Mouse (Mus musculus) forebrain, embryonic 15.5 days (tissue): ENCODE results near the gene Zfp513. TPM values are rescaled to one million over a fixed set of nuclear protein-coding genes. Genes with fewer than 3 reads are reported as not detected.

Source experiments
- ATAC-seq: fragments of 200-750 bp; cut with Nextera tagmentation; replicated peaks from 2 replicates; pipeline ENCODE4 v1.8.0; 2017; ENCODE audit warnings: mild to moderate bottlenecking, moderate TSS enrichment, moderate library complexity
- H3K27ac ChIP-seq: fragments of 300-500 bp; sonication (generic); replicated peaks from 2 replicates; pipeline ENCODE4 v1.5.1; 2015; ENCODE audit warnings: mild to moderate bottlenecking, inconsistent platforms
- H3K27me3 ChIP-seq: fragments of 300-500 bp; sonication (generic); 2 replicates; pipeline ENCODE4 v1.6.1; 2015; ENCODE audit warnings: inconsistent platforms
- H3K36me3 ChIP-seq: fragments of 300-500 bp; sonication (generic); 2 replicates; pipeline ENCODE4 v1.6.1; 2015; ENCODE audit warnings: mild to moderate bottlenecking, inconsistent platforms
- H3K4me1 ChIP-seq: fragments of 300-500 bp; sonication (generic); 2 replicates; pipeline ENCODE4 v1.6.1; 2015; ENCODE audit warnings: inconsistent platforms
- H3K4me2 ChIP-seq: fragments of 300-500 bp; sonication (generic); replicated peaks from 2 replicates; pipeline ENCODE4 v1.6.1; 2015; ENCODE audit warnings: mild to moderate bottlenecking, inconsistent platforms
- H3K4me3 ChIP-seq: fragments of 300-500 bp; sonication (generic); 2 replicates; pipeline ENCODE4 v1.5.1; 2015; ENCODE audit warnings: mild to moderate bottlenecking, inconsistent platforms
- H3K9ac ChIP-seq: fragments of 300-500 bp; sonication (generic); replicated peaks from 2 replicates; pipeline ENCODE4 v1.6.1; 2015; ENCODE audit warnings: mild to moderate bottlenecking, inconsistent platforms
- H3K9me3 ChIP-seq: fragments of 300-500 bp; sonication (generic); 2 replicates; pipeline ENCODE4 v1.6.1; 2016; ENCODE audit warnings: inconsistent platforms
- WGBS: fragments of 180-500 bp; shearing (Covaris S2); methylation state at CpG from one replicate; pipeline ENCODE4 v1.1.7; 2015; ENCODE audit warnings: mixed read lengths; 5-methylcytosine and 5-hydroxymethylcytosine counted together
- polyA plus RNA-seq: library from polyadenylated mRNA; unstranded; fragments of >200 nt; fragmentation: Nextera tagmentation; extraction: Ambion mirVana; gene quantifications from 2 replicates; pipeline ENCODE4 v1.2.1, GENCODE M21; 2015

Gene Zfp513
- polyA plus RNA-seq, 1 experiment from 2014 or later, result 17.7 TPM

DNA sequence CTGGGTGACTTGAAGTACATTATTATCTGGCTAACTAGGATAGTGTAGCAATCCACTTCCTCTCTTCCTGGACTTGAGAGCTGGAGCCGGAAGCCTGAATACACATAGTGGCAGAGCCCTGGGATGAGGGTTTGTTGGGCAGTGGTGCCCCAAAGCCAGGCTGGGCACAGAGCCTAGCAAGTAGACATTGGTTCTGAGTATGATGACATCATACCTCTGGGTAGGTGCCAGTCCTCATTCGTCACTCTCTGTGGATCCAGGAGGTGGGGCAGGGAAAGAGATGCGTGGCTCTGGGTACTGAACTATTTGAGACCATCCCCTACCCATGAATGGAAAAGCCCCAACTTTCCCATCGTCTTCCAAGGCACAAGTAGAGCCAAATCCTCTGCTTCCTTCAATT is 52.3 kb downstream of the Zfp513 start:
- Histone ChIP-seq H3K27me3 (no peaks in the 10 kb centered on the region), H3K4me3 (no peak overlapping the region), H3K4me1 (peaks cover 12% of the 10 kb centered on the region), H3K9me3 (no peaks in the 10 kb centered on the region), H3K4me2 (no peak overlapping the region), H3K36me3 (peaks cover 1% of the 10 kb centered on the region; the same call in 1 of the 2 replicates), H3K9ac (no peak overlapping the region), H3K27ac (no peak overlapping the region)
- WGBS, result 70% methylated on average over 4 of the region's 4 CpGs
- no peak for ATAC-seq

Other genes starting within 250 kb of the Zfp513 start
- gene Preb, start 241.9 kb downstream of the Zfp513 start, polyA plus RNA-seq, result 123 and 127 TPM in 2 replicates
- gene Tcf23, start 233.6 kb downstream of the Zfp513 start, polyA plus RNA-seq, result not detected in 2 replicates
- gene Atraid, start 154.0 kb downstream of the Zfp513 start, polyA plus RNA-seq, result 144 and 153 TPM in 2 replicates
- gene Slc5a6, start 153.4 kb downstream of the Zfp513 start, polyA plus RNA-seq, result 13.6 and 16.0 TPM in 2 replicates
- gene Cad, start 147.5 kb downstream of the Zfp513 start, polyA plus RNA-seq, result 17.6 and 19.8 TPM in 2 replicates
- gene Dnajc5g, start 96.0 kb downstream of the Zfp513 start, polyA plus RNA-seq, result not detected in 2 replicates
- gene Slc30a3, start 94.1 kb downstream of the Zfp513 start, polyA plus RNA-seq, result 1.5 and 2.2 TPM in 2 replicates
- gene Trim54, start 85.6 kb downstream of the Zfp513 start, polyA plus RNA-seq, result not detected in 2 replicates
- not detected in 2 replicates for gene Ucn, start 63.5 kb downstream of the Zfp513 start, polyA plus RNA-seq
- 54.6 and 54.8 TPM in 2 replicates for gene Mpv17, start 48.1 kb downstream of the Zfp513 start, polyA plus RNA-seq
- 1.2 and 1.8 TPM in 2 replicates for gene Gm29609, start 22.4 kb downstream of the Zfp513 start, polyA plus RNA-seq
- gene Gtf3c2, start 22.2 kb downstream of the Zfp513 start, polyA plus RNA-seq, result 69.5 and 75.4 TPM in 2 replicates
- 138 and 143 TPM in 2 replicates for gene Snx17, start 9.1 kb downstream of the Zfp513 start, polyA plus RNA-seq
- 78.8 and 87.0 TPM in 2 replicates for gene Eif2b4, start 8.9 kb downstream of the Zfp513 start, polyA plus RNA-seq
- 170 TPM in 2 replicates for gene Ppm1g, start 18.4 kb upstream of the Zfp513 start, polyA plus RNA-seq
- gene Nrbp1, start 38.6 kb upstream of the Zfp513 start, polyA plus RNA-seq, result 156 and 157 TPM in 2 replicates
- gene Gm9970, start 38.9 kb upstream of the Zfp513 start, polyA plus RNA-seq, result 0.34 TPM in 1 of 2 replicates, not detected in the other
- gene Krtcap3, start 49.4 kb upstream of the Zfp513 start, polyA plus RNA-seq, result 1.7 and 2.4 TPM in 2 replicates
- gene Ift172, start 88.8 kb upstream of the Zfp513 start, polyA plus RNA-seq, result 36.0 and 38.0 TPM in 2 replicates
- gene Fndc4, start 93.8 kb upstream of the Zfp513 start, polyA plus RNA-seq, result 89.2 and 90.3 TPM in 2 replicates
- gene Gckr, start 95.1 kb upstream of the Zfp513 start, polyA plus RNA-seq, result 0.27 and 0.45 TPM in 2 replicates